Mouse (Mus musculus) liver, embryonic 15.5 days (tissue): ENCODE results near the gene Nme7. TPM values are rescaled to one million over a fixed set of nuclear protein-coding genes. Genes with fewer than 3 reads are reported as not detected.

Experiments
- ATAC-seq: fragments of 200-750 bp; cut with Nextera tagmentation; 2 replicates; pipeline ENCODE4 v1.8.0; 2017; ENCODE audit warnings: moderate number of reproducible peaks, mild to moderate bottlenecking, moderate library complexity; ENCODE audit not compliant: insufficient read depth
- H3K27ac ChIP-seq: fragments of 300-500 bp; sonication (generic); replicated peaks from 2 replicates; pipeline ENCODE4 v1.5.1; 2015; ENCODE audit warnings: mild to moderate bottlenecking, inconsistent platforms
- H3K27me3 ChIP-seq: fragments of 300-500 bp; sonication (generic); 2 replicates; pipeline ENCODE4 v1.6.1; 2015; ENCODE audit warnings: mild to moderate bottlenecking, inconsistent platforms
- H3K36me3 ChIP-seq: fragments of 300-500 bp; sonication (generic); replicated peaks from 2 replicates; pipeline ENCODE4 v1.6.1; 2015; ENCODE audit warnings: moderate library complexity, mild to moderate bottlenecking, inconsistent platforms
- H3K4me1 ChIP-seq: fragments of 300-500 bp; sonication (generic); replicated peaks from 2 replicates; pipeline ENCODE4 v1.6.1; 2015; ENCODE audit warnings: inconsistent platforms
- H3K4me2 ChIP-seq: fragments of 300-500 bp; sonication (generic); 2 replicates; pipeline ENCODE4 v1.6.1; 2015; ENCODE audit warnings: moderate library complexity, mild to moderate bottlenecking, inconsistent platforms
- H3K4me3 ChIP-seq: fragments of 300-500 bp; sonication (generic); replicated peaks from 2 replicates; pipeline ENCODE4 v1.5.1; 2015; ENCODE audit warnings: mild to moderate bottlenecking, inconsistent platforms
- H3K9ac ChIP-seq: fragments of 300-500 bp; sonication (generic); 2 replicates; pipeline ENCODE4 v1.6.1; 2015; ENCODE audit warnings: moderate library complexity, mild to moderate bottlenecking, inconsistent platforms
- H3K9me3 ChIP-seq: fragments of 300-500 bp; sonication (generic); replicated peaks from 2 replicates; pipeline ENCODE4 v1.6.1; 2016; ENCODE audit warnings: inconsistent platforms
- WGBS: fragments of 180-500 bp; shearing (Covaris S2); methylation state at CpG from one replicate; pipeline ENCODE4 v1.1.7; 2015; ENCODE audit warnings: mixed read lengths; ENCODE audit not compliant: insufficient replicate concordance; 5-methylcytosine and 5-hydroxymethylcytosine counted together
- polyA plus RNA-seq: library from polyadenylated mRNA; unstranded; fragments of >200 nt; fragmentation: Nextera tagmentation; extraction: Ambion mirVana; gene quantifications from 2 replicates; pipeline ENCODE4 v1.2.1, GENCODE M21; 2015

Gene Nme7
- polyA plus RNA-seq, 1 experiment from 2014 or later: 10.4 TPM

- Histone ChIP-seq H3K27ac (no peak overlapping the region), H3K4me2 (no peak overlapping the region), H3K27me3 (no peaks in the 10 kb centered on the region), H3K4me3 (no peak overlapping the region), H3K4me1 (no peaks in the 10 kb centered on the region), H3K9me3 (no peaks in the 10 kb centered on the region), H3K9ac (no peak overlapping the region), H3K36me3 (0 out of 2 replicates have a peak, but pooled peaks cover 7% of the 10 kb centered on the region)
- no peak for ATAC-seq
- 64% methylated on average over 5 of the region's 5 CpGs for WGBS
Observed at GRCm38 (mm10) chr1:164432649-164433048, 128.7 kb downstream of the Nme7 start.

DNA sequence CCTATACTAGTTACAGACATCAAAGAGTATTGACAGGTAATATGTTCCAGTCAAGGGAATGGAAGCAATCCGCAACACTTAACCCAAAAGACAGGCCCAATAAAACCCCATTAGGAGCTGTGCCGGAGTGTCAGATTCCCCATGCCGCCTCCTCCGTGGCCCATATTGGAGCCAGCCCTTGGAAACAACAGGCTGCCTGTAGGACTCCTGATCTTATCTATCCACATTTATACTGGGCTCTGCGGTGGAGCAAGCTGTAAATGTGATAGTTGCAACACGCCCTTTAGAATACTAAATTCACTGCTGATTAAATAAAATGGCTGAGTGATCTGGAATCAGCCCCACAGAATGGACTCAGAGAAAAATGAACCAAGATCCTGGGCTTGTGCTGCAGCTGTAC lies 130.1 kb downstream of the Nme7 start:
- H3K4me2 ChIP-seq: no peak overlapping the region
- 73% methylated on average over 6 of the region's 6 CpGs for WGBS
- ATAC-seq: no peak
- H3K27ac ChIP-seq: no peak overlapping the region
- no peak overlapping the region for H3K9ac ChIP-seq
- 0 out of 2 replicates have a peak, but pooled peaks cover 7% of the 10 kb centered on the region for H3K36me3 ChIP-seq
- H3K4me3 ChIP-seq: no peak overlapping the region
- H3K9me3 ChIP-seq: no peaks in the 10 kb centered on the region
- no peaks in the 10 kb centered on the region for H3K27me3 ChIP-seq
- H3K4me1 ChIP-seq: no peaks in the 10 kb centered on the region

DNA sequence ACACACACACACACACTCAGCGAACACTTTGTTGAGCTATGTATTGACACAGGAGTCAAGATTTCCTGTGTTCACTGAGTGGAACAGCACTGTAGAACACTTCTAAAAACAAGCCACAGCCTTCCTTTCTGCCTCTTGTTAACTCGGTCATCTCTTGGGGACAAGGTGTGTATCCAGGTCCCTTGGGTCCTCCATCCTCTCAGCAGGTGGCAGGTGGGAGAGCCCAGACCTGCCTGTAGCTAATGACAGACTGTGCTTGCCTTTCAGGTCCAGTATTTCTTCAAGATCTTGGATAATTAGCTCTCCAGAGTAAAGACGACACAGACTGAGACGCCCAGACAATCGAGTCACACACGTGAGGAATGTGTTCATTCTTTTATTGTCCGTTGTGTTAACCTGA lies 132.8 kb downstream of the Nme7 start:
- H3K27me3 ChIP-seq: no peaks in the 10 kb centered on the region
- H3K27ac ChIP-seq: no peak overlapping the region
- H3K9ac ChIP-seq: no peak overlapping the region
- peaks cover 12% of the 10 kb centered on the region; the same call in 1 of the 2 replicates for H3K4me1 ChIP-seq
- H3K36me3 ChIP-seq: peaks cover 13% of the 10 kb centered on the region; the same call in 1 of the 2 replicates
- WGBS: 76% methylated on average over 7 of the region's 7 CpGs
- no peak overlapping the region for H3K4me2 ChIP-seq
- no peak overlapping the region for H3K4me3 ChIP-seq
- H3K9me3 ChIP-seq: no peaks in the 10 kb centered on the region
- no peak for ATAC-seq

DNA sequence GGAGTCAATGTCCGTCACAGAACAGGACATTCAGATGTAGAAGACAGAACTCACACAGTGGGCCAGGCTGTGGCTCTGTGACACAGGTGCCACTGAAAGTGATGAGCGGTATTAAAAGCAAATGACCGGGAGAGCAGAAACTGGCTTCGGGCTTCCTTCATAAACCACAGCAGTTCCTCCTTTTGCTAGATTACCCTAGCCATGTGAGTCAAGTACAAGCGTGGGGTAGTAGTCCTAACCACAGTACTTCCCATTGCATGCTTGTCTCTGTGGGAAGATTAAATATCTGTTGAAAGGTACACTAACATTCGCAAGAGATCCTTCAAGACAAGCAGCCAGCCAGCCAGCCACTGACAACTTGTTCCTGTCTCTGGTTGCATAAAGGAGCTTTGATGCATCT lies 136.3 kb downstream of the Nme7 start:
- H3K4me2 ChIP-seq: no peak overlapping the region
- H3K9me3 ChIP-seq: no peaks in the 10 kb centered on the region
- H3K27ac ChIP-seq: no peak overlapping the region
- WGBS: 29% methylated on average over 6 of the region's 6 CpGs
- peaks cover 14% of the 10 kb centered on the region; the same call in 1 of the 2 replicates for H3K4me1 ChIP-seq
- H3K4me3 ChIP-seq: no peak overlapping the region
- no peak overlapping the region for H3K9ac ChIP-seq
- no peaks in the 10 kb centered on the region for H3K27me3 ChIP-seq
- no peak for ATAC-seq
- H3K36me3 ChIP-seq: peaks cover 13% of the 10 kb centered on the region; the same call in 1 of the 2 replicates

- Histone ChIP-seq H3K4me2 (peak overlapping the region; percentile 36; the same call in 1 of the 2 replicates), H3K36me3 (peaks cover 13% of the 10 kb centered on the region; the same call in 1 of the 2 replicates)
Observed at GRCm38 (mm10) chr1:164440708-164441407, 136.9 kb downstream of the Nme7 start.

DNA sequence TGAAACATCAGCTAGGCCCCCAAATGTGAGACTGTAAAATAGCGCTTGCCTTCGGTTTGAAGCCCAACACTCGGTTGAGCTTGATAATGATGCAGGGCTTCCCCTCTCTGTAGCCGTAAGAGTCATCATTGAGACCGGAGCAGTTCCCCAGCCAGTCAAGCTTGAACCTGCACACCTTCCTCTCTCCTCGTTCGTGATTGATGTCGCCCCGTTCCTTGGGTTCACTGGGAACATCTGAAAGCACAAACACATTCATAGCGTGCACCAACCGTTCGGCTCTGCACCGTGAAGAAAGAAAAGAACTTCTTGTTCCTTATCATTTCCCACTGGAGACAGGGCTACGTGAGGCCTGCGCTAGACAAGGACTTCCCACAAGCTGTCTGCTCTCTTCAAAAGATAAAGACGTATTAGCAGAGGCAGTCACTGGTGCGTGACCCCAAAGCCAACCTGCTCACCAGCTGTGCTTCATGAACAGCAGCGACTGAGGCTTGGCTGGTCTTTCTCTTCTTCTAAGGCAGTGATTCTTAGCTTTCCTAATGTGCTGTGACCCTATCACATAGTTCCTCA lies 137.6 kb downstream of the Nme7 start:
- Histone ChIP-seq H3K4me3 (no peak overlapping the region), H3K36me3 (peaks cover 9% of the 10 kb centered on the region; the same call in 1 of the 2 replicates), H3K9ac (no peak overlapping the region), H3K27me3 (no peaks in the 10 kb centered on the region), H3K4me1 (peaks cover 17% of the 10 kb centered on the region; the same call in 1 of the 2 replicates), H3K27ac (no peak overlapping the region), H3K4me2 (peak overlapping the region; percentile 36), H3K9me3 (no peaks in the 10 kb centered on the region)
- 30% methylated on average over 18 of the region's 18 CpGs for WGBS
- peak; percentile 82 for ATAC-seq

More at GRCm38 (mm10) chr1:164440708-164441407, 136.9 kb downstream of the Nme7 start:
- peak; percentile 62 for ATAC-seq
- Histone ChIP-seq H3K4me3 (no peak overlapping the region), H3K4me1 (peaks cover 17% of the 10 kb centered on the region; the same call in 1 of the 2 replicates), H3K27me3 (no peaks in the 10 kb centered on the region), H3K9me3 (no peaks in the 10 kb centered on the region), H3K27ac (no peak overlapping the region), H3K9ac (no peak overlapping the region)
- WGBS: 40% methylated on average over 11 of the region's 11 CpGs

DNA sequence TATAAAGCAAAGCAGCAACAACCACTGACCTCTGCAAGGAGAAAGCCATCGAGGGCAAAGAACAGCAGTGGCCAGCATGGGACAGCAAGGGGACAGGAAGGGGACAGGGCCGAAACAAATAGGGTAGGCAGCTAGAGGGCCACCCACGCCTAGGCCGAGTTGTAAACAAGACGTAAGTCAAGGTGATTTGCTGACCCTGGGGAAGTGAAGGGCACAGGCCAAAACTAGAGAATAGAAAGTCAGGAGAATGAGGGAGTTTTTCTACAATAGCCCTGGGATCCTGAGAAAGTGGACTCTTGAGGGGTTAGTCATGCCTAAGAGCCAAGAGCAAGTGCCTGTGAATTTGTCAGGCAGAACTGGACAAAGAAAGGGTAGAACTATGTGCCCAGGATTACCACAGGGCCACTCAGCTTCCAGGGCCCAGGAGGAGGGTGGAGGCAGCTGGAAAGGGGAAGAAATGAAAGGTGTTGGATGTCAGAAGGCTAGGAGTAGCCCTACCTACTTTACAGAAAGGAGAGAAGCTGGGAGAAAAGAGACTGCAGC lies 141.8 kb downstream of the Nme7 start:
- H3K27me3 ChIP-seq: no peaks in the 10 kb centered on the region
- H3K9ac ChIP-seq: no peak overlapping the region
- 62% methylated on average over 5 of the region's 5 CpGs for WGBS
- no peaks in the 10 kb centered on the region for H3K9me3 ChIP-seq
- H3K27ac ChIP-seq: no peak overlapping the region
- peaks cover 18% of the 10 kb centered on the region for H3K4me1 ChIP-seq
- H3K4me2 ChIP-seq: no peak overlapping the region
- no peak for ATAC-seq
- H3K36me3 ChIP-seq: no peaks in the 10 kb centered on the region
- H3K4me3 ChIP-seq: no peak overlapping the region

GRCm38 (mm10) chr1:164446535-164446934 lies 142.6 kb downstream of the Nme7 start:
- Histone ChIP-seq H3K4me1 (peaks cover 13% of the 10 kb centered on the region; the same call in 1 of the 2 replicates), H3K27ac (no peak overlapping the region), H3K36me3 (no peaks in the 10 kb centered on the region), H3K4me2 (no peak overlapping the region), H3K9ac (no peak overlapping the region), H3K4me3 (no peak overlapping the region), H3K9me3 (no peaks in the 10 kb centered on the region), H3K27me3 (no peaks in the 10 kb centered on the region)
- ATAC-seq: no peak
- WGBS: 76% methylated on average over 10 of the region's 10 CpGs

DNA sequence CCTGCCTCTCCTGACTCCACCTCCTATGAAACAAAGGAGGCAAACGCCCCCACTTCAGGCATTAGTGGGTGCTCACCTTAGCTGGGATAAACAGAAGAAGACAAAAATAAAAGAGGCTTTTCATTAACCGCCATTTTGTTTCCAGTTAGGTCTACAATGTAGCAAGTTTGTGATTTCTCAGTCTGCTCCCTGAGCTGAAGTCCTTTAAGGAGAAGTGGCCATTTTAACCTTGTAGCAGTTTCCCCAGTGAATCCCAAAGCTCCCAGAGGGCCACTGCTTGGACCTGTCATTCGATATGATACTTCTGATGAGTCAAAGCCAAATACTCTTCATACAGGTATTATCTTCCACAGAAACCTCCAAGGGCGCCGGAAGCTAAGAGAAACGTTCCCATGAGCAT lies 143.6 kb downstream of the Nme7 start:
- H3K9ac ChIP-seq: no peak overlapping the region
- H3K4me1 ChIP-seq: peaks cover 10% of the 10 kb centered on the region
- no peaks in the 10 kb centered on the region for H3K9me3 ChIP-seq
- WGBS: 64% methylated on average over 6 of the region's 6 CpGs
- ATAC-seq: no peak
- no peak overlapping the region for H3K27ac ChIP-seq
- H3K36me3 ChIP-seq: 0 out of 2 replicates have a peak, but pooled peaks cover 3% of the 10 kb centered on the region
- H3K4me3 ChIP-seq: no peak overlapping the region
- H3K4me2 ChIP-seq: no peak overlapping the region
- H3K27me3 ChIP-seq: no peaks in the 10 kb centered on the region

DNA sequence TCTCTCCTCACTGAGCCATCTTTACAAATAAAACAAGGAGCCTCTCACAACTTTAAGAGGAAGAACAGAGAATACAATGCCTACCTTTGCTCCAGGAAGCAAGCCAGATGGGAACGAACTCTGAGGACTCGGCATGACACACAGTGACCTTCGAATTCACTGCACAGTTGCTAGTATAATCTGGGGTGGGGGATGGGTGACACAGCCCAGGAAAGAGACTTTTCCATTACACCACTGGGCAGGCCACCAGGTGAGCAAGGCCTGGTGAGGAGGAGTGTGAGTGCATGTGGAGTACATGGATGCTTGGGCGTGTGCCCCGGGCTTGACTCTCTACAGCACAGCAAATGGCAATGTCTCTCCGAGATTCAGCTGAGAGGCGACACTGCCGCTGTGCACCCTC lies 145.7 kb downstream of the Nme7 start:
- Histone ChIP-seq H3K27me3 (peaks cover 2% of the 10 kb centered on the region; the same call in 1 of the 2 replicates), H3K9me3 (no peaks in the 10 kb centered on the region), H3K9ac (no peak overlapping the region), H3K4me3 (no peak overlapping the region), H3K36me3 (0 out of 2 replicates have a peak, but pooled peaks cover 4% of the 10 kb centered on the region), H3K4me1 (peaks cover 17% of the 10 kb centered on the region), H3K4me2 (no peak overlapping the region), H3K27ac (no peak overlapping the region)
- ATAC-seq: 0 out of 2 replicates have a peak, but pooled peaks have one; percentile 18
- 72% methylated on average over 8 of the region's 8 CpGs for WGBS

DNA sequence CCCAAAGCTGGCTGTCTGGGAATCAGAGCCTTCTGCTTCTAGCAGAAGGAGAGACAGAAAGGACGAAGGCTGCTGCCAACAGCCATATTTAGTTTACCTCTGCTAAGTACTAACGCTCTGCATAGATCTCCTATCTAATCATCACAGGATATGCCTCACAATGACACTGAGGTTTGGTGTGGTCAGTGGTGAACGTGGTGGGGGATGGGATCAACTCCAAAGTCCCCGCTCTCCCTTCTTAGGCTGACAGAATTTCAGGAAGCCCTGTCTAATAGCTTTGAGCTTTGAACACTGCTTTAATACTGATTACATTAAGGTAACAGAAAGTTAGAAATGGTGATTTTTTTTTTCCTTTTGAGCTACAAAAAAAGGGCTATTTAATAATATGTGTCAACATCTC lies 146.3 kb downstream of the Nme7 start:
- H3K4me3 ChIP-seq: no peak overlapping the region
- peaks cover 17% of the 10 kb centered on the region for H3K4me1 ChIP-seq
- H3K27me3 ChIP-seq: peaks cover 8% of the 10 kb centered on the region
- H3K27ac ChIP-seq: no peak overlapping the region
- 34% methylated on average over 4 of the region's 4 CpGs for WGBS
- H3K36me3 ChIP-seq: 0 out of 2 replicates have a peak, but pooled peaks cover 4% of the 10 kb centered on the region
- H3K9me3 ChIP-seq: no peaks in the 10 kb centered on the region
- H3K4me2 ChIP-seq: no peak overlapping the region
- no peak overlapping the region for H3K9ac ChIP-seq
- no peak for ATAC-seq
